Mouse (Mus musculus) liver, adult 2 months (tissue): Measurements from ENCODE around the gene Fbxl17.

Experiments
- CTCF ChIP-seq: fragments of 200-500 bp; IDR thresholded peaks from 2 replicates; pipeline ENCODE4 v1.5.1; 2011; ENCODE audit warnings: low read depth, low read length, control low read depth
- POLR2A ChIP-seq: fragments of 200-500 bp; IDR thresholded peaks from 2 replicates; pipeline ENCODE4 v1.6.1; 2011; ENCODE audit warnings: low read length, control low read depth; ENCODE audit not compliant: insufficient read depth; ENCODE audit errors: extremely low read depth

GRCm38 (mm10) chr17:63293979-63294378 is 205.8 kb downstream of the Fbxl17 start:
- TF ChIP-seq POLR2A (no peak), CTCF (no peak)
